ENCODE assay signal across 16 mouse cellular contexts in genomic region chr13:36919737-36920136, GRCm38 (mm10).
"Had no signal": no experiment of that assay in that cellular context is flagged by ENCODE, and none has a peak within 500 bp of the region (broad histone marks: within the 10 kb centered on the region; RNA-seq: fewer than 3 reads in every experiment).

No protein-coding gene starts in this region.

- H3K27me3 ChIP-seq: kidney, embryonic 15.5 days; limb, embryonic 12.5 days; liver, embryonic 13.5 days; lung, embryonic 15.5 days; midbrain, embryonic 12.5 days; stomach, embryonic 15.5 days had no signal

- H3K9me3 ChIP-seq: kidney, embryonic 15.5 days; limb, embryonic 12.5 days; liver, embryonic 13.5 days; lung, embryonic 15.5 days; megakaryocyte, embryonic 14.5 days; midbrain, embryonic 12.5 days; stomach, embryonic 15.5 days had no signal

- ATAC-seq: liver, postnatal 0 days had no signal

- H3K9ac ChIP-seq: kidney, embryonic 15.5 days; limb, embryonic 12.5 days; liver, embryonic 13.5 days; liver, postnatal 0 days; lung, embryonic 15.5 days; midbrain, embryonic 12.5 days; stomach, embryonic 15.5 days had no signal

- H3K4me3 ChIP-seq: kidney, embryonic 15.5 days; left cerebral cortex, adult 2 months; limb, embryonic 12.5 days; liver, embryonic 13.5 days; lung, embryonic 15.5 days; megakaryocyte, embryonic 14.5 days; midbrain, embryonic 12.5 days; stomach, embryonic 15.5 days had no signal

- H3K36me3 ChIP-seq: kidney, embryonic 15.5 days; limb, embryonic 12.5 days; liver, embryonic 13.5 days; lung, embryonic 15.5 days; midbrain, embryonic 12.5 days; stomach, embryonic 15.5 days had no signal

- H3K4me1 ChIP-seq: kidney, embryonic 15.5 days; limb, embryonic 12.5 days; liver, embryonic 13.5 days; lung, embryonic 15.5 days; midbrain, embryonic 12.5 days; stomach, embryonic 15.5 days had no signal

- H3K27ac ChIP-seq: kidney, embryonic 15.5 days; left cerebral cortex, adult 2 months; limb, embryonic 12.5 days; liver, embryonic 13.5 days; lung, embryonic 15.5 days; macrophage; midbrain, embryonic 12.5 days; stomach, embryonic 15.5 days had no signal

- H3K4me2 ChIP-seq: kidney, embryonic 15.5 days; limb, embryonic 12.5 days; liver, embryonic 13.5 days; lung, embryonic 15.5 days; midbrain, embryonic 12.5 days; stomach, embryonic 15.5 days had no signal

- DNase-seq: kidney, postnatal 14 days; liver; liver, embryonic 13.5 days; liver, postnatal 0 days; lung, postnatal 14 days; right cerebral cortex, postnatal 14 days; thymus, adult 2 months; thymus, postnatal 25 days had no signal
